Mouse (Mus musculus) cerebellum, adult 2 months (tissue): ENCODE results near the gene Kalrn. TPM values are rescaled to one million over a fixed set of nuclear protein-coding genes. Genes with fewer than 3 reads are reported as not detected.
A peak's percentile ranks its signal among the peaks of the same experiment; 100 is the strongest.

ENCODE experiments used
- DNase-seq, 2 experiments: peaks; one replicate each; pipeline ENCODE4 v3.0.0; 2021
- H3K27ac ChIP-seq: fragments of 200-500 bp; 2 replicates; pipeline ENCODE4 v1.5.1; 2012; ENCODE audit warnings: low read length, control low read depth, inconsistent platforms; ENCODE audit not compliant: insufficient read depth
- H3K27me3 ChIP-seq: fragments of 200-500 bp; 2 replicates; pipeline ENCODE4 v1.6.1; 2012; ENCODE audit warnings: inconsistent platforms, mild to moderate bottlenecking, low read length, moderate library complexity; ENCODE audit not compliant: control insufficient read depth, insufficient read depth
- H3K4me1 ChIP-seq: fragments of 200-500 bp; 2 replicates; pipeline ENCODE4 v1.6.1; 2011; ENCODE audit warnings: low read length; ENCODE audit not compliant: control insufficient read depth, insufficient read depth
- H3K4me3 ChIP-seq: fragments of 200-500 bp; replicated peaks from 2 replicates; pipeline ENCODE3; 2011; ENCODE audit warnings: mild to moderate bottlenecking, low read depth, low read length, control low read depth; ENCODE audit not compliant: insufficient read depth
- CTCF ChIP-seq: fragments of 200-500 bp; IDR thresholded peaks from 2 replicates; pipeline ENCODE4 v1.5.1; 2011; ENCODE audit warnings: low read depth, mild to moderate bottlenecking, control low read depth, low read length, moderate library complexity, borderline replicate concordance; ENCODE audit not compliant: insufficient read depth
- POLR2A ChIP-seq: fragments of 200-500 bp; IDR thresholded peaks from 2 replicates; pipeline ENCODE4 v1.6.1; 2011; ENCODE audit warnings: low read length, control low read depth, borderline replicate concordance; ENCODE audit not compliant: insufficient read depth
- WGBS: fragments of 180-500 bp; shearing (Covaris S2); methylation state at CpG from one replicate; pipeline ENCODE4 v1.1.7; 2018; 5-methylcytosine and 5-hydroxymethylcytosine counted together
- polyA plus RNA-seq: library from polyadenylated mRNA; depleted of rRNA; stranded (reverse); fragments of >200 nt; gene quantifications from 2 replicates; pipeline ENCODE4 v1.2.3, GENCODE M21; 2012

The Kalrn gene
- polyA plus RNA-seq, 1 experiment: 17.9 TPM

GRCm38 (mm10) chr16:34549470-34549999 lies 23.8 kb downstream of the Kalrn start:
- no peak for DNase-seq
- Histone ChIP-seq H3K27me3 (no peaks in the 10 kb centered on the region; the same call in 1 of the 2 replicates), H3K27ac (no peak overlapping the region), H3K4me1 (no peaks in the 10 kb centered on the region), H3K4me3 (no peak overlapping the region)
- WGBS: 75% methylated on average over 5 of the region's 5 CpGs
- TF ChIP-seq POLR2A (no peak), CTCF (no peak)

- no peak for DNase-seq
- Histone ChIP-seq H3K27me3 (no peaks in the 10 kb centered on the region; the same call in 1 of the 2 replicates), H3K4me3 (no peak overlapping the region), H3K4me1 (no peaks in the 10 kb centered on the region), H3K27ac (no peak overlapping the region)
- 38% methylated on average over 6 of the region's 6 CpGs for whole genome bisulfite sequencing
- TF ChIP-seq POLR2A (no peak), CTCF (no peak)
Observed at GRCm38 (mm10) chr16:34546805-34547509, 26.4 kb downstream of the Kalrn start.

GRCm38 (mm10) chr16:34543754-34544153 lies 29.6 kb downstream of the Kalrn start:
- no peak for DNase-seq
- 64% methylated on average over 4 of the region's 4 CpGs for WGBS
- TF ChIP-seq POLR2A (no peak), CTCF (no peak)
- Histone ChIP-seq H3K27me3 (no peaks in the 10 kb centered on the region; the same call in 1 of the 2 replicates), H3K4me1 (no peaks in the 10 kb centered on the region), H3K4me3 (no peak overlapping the region), H3K27ac (no peak overlapping the region)

- no peak for TF ChIP-seq CTCF
- TF ChIP-seq POLR2A: no peak
- no peak for DNase-seq
- Histone ChIP-seq H3K4me3 (no peak overlapping the region), H3K4me1 (no peaks in the 10 kb centered on the region), H3K27me3 (no peaks in the 10 kb centered on the region; the same call in 1 of the 2 replicates), H3K27ac (no peak overlapping the region)
- 99% methylated on average over 2 of the region's 2 CpGs for WGBS
Observed at GRCm38 (mm10) chr16:34542341-34542740, 31.0 kb downstream of the Kalrn start.

GRCm38 (mm10) chr16:34538679-34539185 lies 34.6 kb downstream of the Kalrn start:
- no peak for DNase-seq
- H3K4me3 ChIP-seq: no peak overlapping the region
- no peak overlapping the region for H3K27ac ChIP-seq
- H3K27me3 ChIP-seq: no peaks in the 10 kb centered on the region; the same call in 1 of the 2 replicates
- 46% methylated on average over 5 of the region's 5 CpGs for WGBS
- H3K4me1 ChIP-seq: 0 out of 2 replicates have a peak, but pooled peaks cover 2% of the 10 kb centered on the region
- TF ChIP-seq CTCF (no peak), POLR2A (no peak)

- no peak overlapping the region for H3K27ac ChIP-seq
- peak; percentile 68 to 81 for DNase-seq
- TF ChIP-seq POLR2A (no peak), CTCF (no peak)
- H3K4me3 ChIP-seq: no peak overlapping the region
- H3K4me1 ChIP-seq: 0 out of 2 replicates have a peak, but pooled peaks cover 2% of the 10 kb centered on the region
- H3K27me3 ChIP-seq: no peaks in the 10 kb centered on the region; the same call in 1 of the 2 replicates
- 15% methylated on average over 6 of the region's 6 CpGs for WGBS
Observed at GRCm38 (mm10) chr16:34536300-34536699, 37.0 kb downstream of the Kalrn start.

- WGBS: 27% methylated on average over 7 of the region's 7 CpGs
- no peak overlapping the region for H3K27ac ChIP-seq
- TF ChIP-seq CTCF (no peak), POLR2A (no peak)
- peak; percentile 16 to 17 for DNase-seq
- H3K4me3 ChIP-seq: no peak overlapping the region
- H3K27me3 ChIP-seq: no peaks in the 10 kb centered on the region; the same call in 1 of the 2 replicates
- H3K4me1 ChIP-seq: 0 out of 2 replicates have a peak, but pooled peaks cover 2% of the 10 kb centered on the region
Observed at GRCm38 (mm10) chr16:34535135-34535534, 38.2 kb downstream of the Kalrn start.
